Mouse (Mus musculus) spleen, embryonic (tissue): ENCODE measurements around the gene Galnt16.

Experiments used
- CTCF ChIA-PET: fragments of 350-600 bp; sonication (Branson Sonifier 250); formaldehyde crosslinking; loops from one replicate; lab custom pipeline; 2022; lab: Charles Lee

Gene Galnt16

GRCm38 (mm10) chr12:80517977-80518376 is at the start of gene Galnt16:
Gene Galnt16 (plus strand): TSS chr12:80518277.
- CTCF ChIA-PET = no interaction called here

DNA sequence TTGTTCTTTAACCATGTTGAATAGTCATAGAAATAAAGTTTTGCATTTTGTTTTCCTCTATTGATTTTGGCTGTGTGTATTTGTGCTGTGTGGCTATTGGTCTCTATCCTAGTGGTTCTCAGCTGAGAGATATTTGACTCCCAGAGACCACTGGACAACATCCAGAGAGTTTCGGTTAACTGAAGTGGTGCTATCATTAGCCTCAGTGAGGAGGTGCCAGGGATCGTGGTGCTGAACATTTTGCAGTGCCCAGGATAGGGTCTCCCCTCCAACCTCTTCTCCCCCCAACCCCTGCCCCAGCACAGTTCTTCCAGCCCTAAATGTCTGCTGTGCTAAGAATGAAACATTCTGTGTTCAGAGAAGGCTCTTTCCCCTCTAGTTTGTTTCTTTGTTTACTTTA is 47.9 kb upstream of the Galnt16 start:
- CTCF ChIA-PET = no interaction called here

- CTCF ChIA-PET = no interaction called here
Measured at GRCm38 (mm10) chr12:80471926-80472325, 46.2 kb upstream of the Galnt16 start.

DNA sequence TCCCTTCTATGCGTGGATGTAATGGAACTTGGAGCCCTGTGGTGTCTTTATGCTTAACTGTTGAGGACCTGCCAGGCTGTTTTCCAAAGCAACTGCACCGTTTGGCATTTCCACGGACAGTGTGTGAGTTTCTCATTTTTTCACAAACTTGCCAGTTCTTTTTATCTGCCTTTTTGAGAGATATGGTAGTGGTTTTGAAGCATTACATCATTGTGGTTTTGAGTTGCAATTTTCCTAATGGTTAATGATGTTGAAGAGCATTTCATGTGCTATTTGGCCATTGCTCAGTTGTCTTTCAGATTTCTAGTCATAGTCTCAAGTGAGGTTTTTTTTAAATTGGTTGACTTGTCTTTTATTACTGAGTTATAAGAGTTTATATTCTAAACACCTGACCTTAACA is 44.3 kb upstream of the Galnt16 start:
- CTCF ChIA-PET = interaction anchor here (0.6 kb wide), 1 partner anchor 1484 kb away, joined by 4 read pairs; no protein-coding TSS in a partner anchor

GRCm38 (mm10) chr12:80479986-80480385 is 38.1 kb upstream of the Galnt16 start:
- CTCF ChIA-PET = no interaction called here

GRCm38 (mm10) chr12:80483397-80483796 is 34.7 kb upstream of the Galnt16 start:
- CTCF ChIA-PET = no interaction called here

DNA sequence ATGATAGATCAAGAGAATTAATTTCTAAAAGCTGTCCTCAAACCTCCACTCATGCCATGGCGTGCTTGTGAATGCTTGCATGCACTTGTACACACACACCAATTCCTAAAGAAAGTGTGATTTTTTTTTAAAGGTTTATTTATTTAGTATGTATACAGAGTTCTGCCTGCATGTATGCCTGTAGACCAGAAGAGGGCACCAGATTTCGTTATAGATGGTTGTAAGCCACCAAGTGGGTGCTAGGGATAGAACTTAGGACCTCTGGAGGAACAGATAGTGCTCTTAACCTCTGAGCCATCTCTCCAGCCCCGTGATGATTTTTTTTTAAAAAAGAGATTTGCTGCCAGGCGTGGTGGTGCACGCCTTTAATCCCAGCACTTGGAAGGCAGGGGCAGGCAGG is 24.8 kb upstream of the Galnt16 start:
- CTCF ChIA-PET = no interaction called here

DNA sequence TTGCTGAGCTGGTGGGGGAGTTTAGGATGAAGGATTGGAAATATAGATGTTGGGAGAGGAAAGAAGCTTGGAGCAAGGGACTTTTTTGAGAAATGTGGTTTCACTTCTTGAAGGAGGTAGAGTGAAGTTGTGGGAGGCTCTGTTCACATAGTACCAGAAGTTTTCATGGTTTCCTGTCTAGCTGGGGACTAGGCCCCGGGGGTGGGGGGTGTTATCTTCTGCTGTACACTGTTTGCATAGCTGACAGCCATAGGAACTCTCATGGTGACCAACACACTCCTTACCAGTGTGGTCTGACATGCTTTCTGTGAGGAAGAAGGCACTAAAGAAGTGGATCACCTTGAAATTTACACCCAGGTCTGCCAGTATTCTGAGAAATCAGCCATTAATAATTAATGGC is 22.4 kb upstream of the Galnt16 start:
- CTCF ChIA-PET = no interaction called here

DNA sequence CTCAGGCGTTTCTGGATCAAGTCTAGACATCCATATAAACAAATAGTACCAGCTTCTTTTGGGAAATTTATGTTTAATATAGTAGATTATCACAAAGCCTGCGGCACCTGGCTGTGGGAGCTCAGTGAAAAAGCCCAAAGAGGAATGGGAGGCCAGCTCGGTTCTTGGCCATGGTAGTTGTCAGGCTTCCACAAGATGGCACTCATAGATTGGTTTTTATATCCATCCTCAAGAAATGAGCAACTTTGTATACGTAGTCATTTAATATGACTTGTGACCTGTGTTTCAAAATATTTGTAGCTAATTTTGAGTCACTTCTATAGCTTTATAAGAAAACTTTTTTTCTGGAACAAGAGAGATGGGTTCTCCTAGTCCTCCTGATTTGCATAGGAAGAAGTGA is 19.7 kb upstream of the Galnt16 start:
- CTCF ChIA-PET = no interaction called here

DNA sequence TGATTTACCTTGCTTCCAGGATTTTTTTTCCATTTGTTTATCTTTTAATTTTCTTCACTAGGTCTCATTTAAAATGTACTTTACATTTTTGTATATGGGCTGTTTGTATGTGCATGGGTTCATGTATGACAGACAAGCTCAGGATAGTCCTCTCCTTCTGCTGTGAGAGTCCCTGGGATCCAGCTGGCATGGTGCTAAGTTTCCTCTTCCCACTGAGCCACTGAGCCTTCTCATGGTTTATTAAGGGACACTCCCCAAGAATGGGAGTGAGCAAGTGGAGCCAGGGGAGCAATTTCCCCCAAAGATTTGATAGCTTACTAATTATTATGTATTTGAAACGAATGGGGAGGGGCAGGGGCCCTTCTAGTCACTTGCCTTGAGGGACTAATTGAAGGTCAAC is 17.6 kb upstream of the Galnt16 start:
- CTCF ChIA-PET = interaction anchor here (0.7 kb wide), 1 partner anchor 1477 kb away, joined by 3 read pairs; no protein-coding TSS in a partner anchor

DNA sequence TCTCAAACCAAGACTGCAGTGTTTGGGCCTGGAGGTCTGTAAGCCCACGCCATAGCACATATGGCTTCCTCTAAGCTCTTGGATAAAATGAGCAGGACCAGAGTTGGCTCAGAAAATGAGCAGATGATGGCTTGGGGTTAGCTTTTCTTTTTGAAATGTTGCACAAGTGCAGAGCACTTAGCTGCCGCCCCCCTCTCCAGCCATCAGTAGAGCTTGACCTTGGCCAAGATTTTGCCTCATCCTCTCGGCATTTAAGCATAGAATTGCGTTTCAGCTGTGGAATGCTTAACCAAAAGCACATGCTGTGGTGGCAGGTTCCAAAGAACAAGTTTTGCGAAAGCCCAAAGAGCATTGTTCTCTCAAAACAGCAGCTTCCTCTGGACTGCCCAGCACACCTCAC is 13.4 kb upstream of the Galnt16 start:
- CTCF ChIA-PET = no interaction called here

DNA sequence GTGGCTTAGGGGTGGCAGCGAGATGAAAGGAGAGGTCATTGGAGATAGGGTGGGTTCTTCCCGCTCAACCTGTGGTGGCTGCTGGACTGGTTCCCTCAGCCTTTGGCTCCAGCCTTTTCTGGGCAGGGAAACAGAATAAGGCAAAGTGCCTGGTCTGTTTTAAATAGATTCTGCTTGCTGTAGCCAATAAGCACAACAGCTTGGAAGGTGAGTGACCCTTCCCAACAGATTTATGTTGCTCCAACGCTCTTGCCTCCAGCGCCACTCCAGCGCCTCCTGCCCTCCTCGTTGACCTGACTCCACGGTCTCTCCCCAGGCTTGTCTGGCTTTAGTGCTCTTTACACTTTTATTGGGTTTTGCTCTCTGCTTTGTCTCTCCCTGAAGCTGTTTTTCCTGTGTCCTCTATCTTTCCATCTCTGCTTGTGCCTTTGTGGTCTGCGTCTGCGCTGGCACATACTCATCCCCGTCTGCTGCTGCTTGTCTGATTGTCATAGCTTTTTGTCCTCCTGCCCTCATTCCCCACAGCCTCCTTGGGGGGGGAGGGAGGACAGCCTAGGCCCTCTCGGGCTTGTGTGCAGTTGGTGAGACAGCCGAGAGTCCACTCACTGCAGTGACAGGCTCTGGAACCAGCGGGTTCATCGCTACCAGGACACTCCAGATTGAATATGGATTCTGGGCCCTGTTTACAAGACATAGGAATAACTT is 10.9 kb upstream of the Galnt16 start:
- CTCF ChIA-PET = interaction anchor here (0.5 kb wide), 1 partner anchor 1457 kb away, joined by 4 read pairs; no protein-coding TSS in a partner anchor

GRCm38 (mm10) chr12:80518393-80518756 is 298 bp downstream of the Galnt16 start:
- CTCF ChIA-PET = no interaction called here

GRCm38 (mm10) chr12:80518757-80519620 is 912 bp downstream of the Galnt16 start:
- CTCF ChIA-PET = no interaction called here

DNA sequence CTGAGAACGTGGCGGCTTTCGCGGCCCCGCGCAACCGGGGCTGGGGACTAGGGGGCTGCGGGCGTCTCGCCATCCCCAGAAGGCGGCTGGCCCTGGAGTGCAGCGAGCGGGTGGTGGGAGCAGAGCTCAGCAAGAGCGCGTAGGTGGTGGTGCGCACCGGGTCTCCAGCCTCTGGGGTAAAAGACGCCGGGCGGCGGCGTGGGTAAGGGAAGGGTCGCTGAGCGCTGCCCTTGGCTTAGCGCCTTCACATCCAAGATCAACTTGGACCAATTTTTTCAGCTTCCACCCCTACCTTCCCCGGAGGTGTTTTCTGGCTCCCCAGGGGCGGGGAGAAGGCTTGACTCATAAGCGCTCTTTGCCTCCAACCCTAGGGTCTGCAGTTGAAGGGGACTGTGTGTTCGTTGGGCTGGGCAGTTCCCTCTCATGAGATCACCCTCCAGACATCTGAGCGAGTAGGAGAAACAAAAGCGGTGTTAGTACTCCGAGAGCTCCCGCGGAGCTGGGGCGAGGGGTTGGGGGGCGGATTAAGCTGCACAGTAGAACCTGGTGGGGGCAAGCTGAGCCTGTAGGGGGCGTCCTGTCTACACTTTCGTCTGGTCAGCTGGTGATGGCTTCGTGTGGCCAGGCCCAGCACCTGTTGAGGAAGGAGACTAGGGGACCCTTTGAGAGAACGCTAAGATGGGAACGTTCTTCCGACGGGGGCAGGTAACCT is 1.7 kb downstream of the Galnt16 start:
- CTCF ChIA-PET = no interaction called here

- CTCF ChIA-PET = no interaction called here
Measured at GRCm38 (mm10) chr12:80522006-80522405, 3.9 kb downstream of the Galnt16 start.

GRCm38 (mm10) chr12:80524276-80524921 is 6.3 kb downstream of the Galnt16 start:
- CTCF ChIA-PET = no interaction called here

GRCm38 (mm10) chr12:80525513-80525912 is 7.4 kb downstream of the Galnt16 start:
- CTCF ChIA-PET = no interaction called here

DNA sequence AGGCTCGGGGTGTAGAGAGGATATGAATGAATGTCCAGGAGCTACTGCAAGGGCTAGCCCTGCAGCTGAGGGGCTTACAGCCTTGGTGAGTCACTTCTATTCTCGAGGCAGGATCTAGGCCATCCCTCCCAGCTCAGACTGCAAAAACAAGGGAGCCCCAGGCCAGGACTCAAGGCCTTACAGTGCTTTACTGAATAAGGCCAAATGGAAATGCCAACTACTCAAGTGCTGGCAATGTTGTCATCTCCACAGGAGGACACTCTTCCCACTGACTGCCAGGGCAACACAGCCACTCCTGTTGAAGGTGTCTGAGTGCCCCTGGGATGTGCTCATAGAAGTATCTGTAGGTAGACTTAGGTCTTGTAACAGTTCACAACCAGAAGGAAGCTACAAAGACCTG is 8.4 kb downstream of the Galnt16 start:
- CTCF ChIA-PET = no interaction called here

- CTCF ChIA-PET = no interaction called here
Measured at GRCm38 (mm10) chr12:80527727-80528389, 9.8 kb downstream of the Galnt16 start.

- CTCF ChIA-PET = no interaction called here
Measured at GRCm38 (mm10) chr12:80530052-80530451, 12.0 kb downstream of the Galnt16 start.
